Mouse (Mus musculus) thymus, adult 2 months (tissue): ENCODE measurements around the gene Slc5a4a.

ENCODE experiments used
- CTCF ChIP-seq: fragments of 200-500 bp; IDR thresholded peaks from 2 replicates; pipeline ENCODE4 v1.5.1; 2012; ENCODE audit warnings: mild to moderate bottlenecking, control low read depth, low read length, moderate library complexity, borderline replicate concordance; ENCODE audit not compliant: control insufficient read depth, poor library complexity, insufficient read depth; ENCODE audit errors: extremely low read depth
- POLR2A ChIP-seq: fragments of 200-500 bp; IDR thresholded peaks from 2 replicates; pipeline ENCODE4 v1.6.1; 2012; ENCODE audit warnings: mild to moderate bottlenecking, low read length, control low read depth, moderate library complexity; ENCODE audit not compliant: control insufficient read depth, poor library complexity, insufficient read depth; ENCODE audit errors: extremely low read depth

DNA sequence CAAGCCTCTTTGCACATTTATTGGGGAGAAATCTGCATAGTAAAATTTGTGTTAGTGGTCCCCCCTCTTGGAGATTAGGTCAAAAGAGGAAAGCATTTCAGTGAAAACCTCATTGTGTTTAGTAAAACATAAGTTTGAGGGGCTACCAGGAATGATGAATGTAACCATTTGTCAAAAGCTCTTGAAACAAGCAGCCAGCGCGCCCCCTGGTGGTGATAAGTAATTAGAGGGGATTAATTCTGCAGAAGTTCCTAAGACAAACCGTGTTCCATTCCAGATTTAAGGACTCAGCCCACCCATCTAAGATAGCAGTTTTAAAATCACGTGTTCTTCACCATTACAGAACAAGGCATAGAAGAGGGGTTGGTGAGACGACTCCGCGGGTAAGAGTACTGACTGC is 54.7 kb downstream of the Slc5a4a start:
- TF ChIP-seq CTCF = no peak
- TF ChIP-seq POLR2A = no peak
